In genomic region chr10:47509190-47509589, GRCm38 (mm10) we compare ENCODE assay signal across 31 mouse cellular contexts.
"Had no signal": no experiment of that assay in that cellular context is flagged by ENCODE, and none has a peak within 500 bp of the region (broad histone marks: within the 10 kb centered on the region; RNA-seq: fewer than 3 reads in every experiment).

No protein-coding gene starts in this region.

- H3K9ac ChIP-seq: limb, embryonic 12.5 days; limb, embryonic 13.5 days; limb, embryonic 15.5 days; liver, embryonic 12.5 days; liver, embryonic 13.5 days; liver, embryonic 14.5 days; liver, embryonic 15.5 days; liver, postnatal 0 days; lung, embryonic 14.5 days; lung, embryonic 15.5 days; midbrain, embryonic 12.5 days; midbrain, embryonic 13.5 days; midbrain, embryonic 15.5 days; neural tube, embryonic 12.5 days had no signal

- DNase-seq: left cerebral cortex, postnatal 4 days; liver; liver, embryonic 13.5 days; liver, postnatal 0 days; lung, adult 18-20 months; lung, adult 2 months; lung, embryonic 14.5 days; lung, postnatal 10 days; lung, postnatal 14 days; lung, postnatal 36 days; lung, postnatal 4 days; midbrain, embryonic 14.5 days had no signal

- H3K4me3 ChIP-seq: limb, embryonic 10.5 days; limb, embryonic 12.5 days; limb, embryonic 13.5 days; limb, embryonic 15.5 days; liver, embryonic 12.5 days; liver, embryonic 13.5 days; liver, embryonic 15.5 days; lung, embryonic 15.5 days; megakaryocyte, embryonic 14.5 days; midbrain, embryonic 10.5 days; midbrain, embryonic 12.5 days; midbrain, embryonic 13.5 days; midbrain, embryonic 15.5 days; neural tube, embryonic 12.5 days had no signal

- H3K27me3 ChIP-seq: limb, embryonic 12.5 days; limb, embryonic 13.5 days; limb, embryonic 15.5 days; liver, embryonic 12.5 days; liver, embryonic 13.5 days; liver, embryonic 15.5 days; lung, embryonic 15.5 days; megakaryocyte, embryonic 14.5 days; midbrain, embryonic 12.5 days; midbrain, embryonic 13.5 days; midbrain, embryonic 15.5 days; neural tube, embryonic 12.5 days had no signal

- H3K4me2 ChIP-seq: limb, embryonic 12.5 days; limb, embryonic 13.5 days; limb, embryonic 15.5 days; liver, embryonic 11.5 days; liver, embryonic 12.5 days; liver, embryonic 13.5 days; liver, embryonic 15.5 days; lung, embryonic 14.5 days; lung, embryonic 15.5 days; midbrain, embryonic 11.5 days; midbrain, embryonic 12.5 days; midbrain, embryonic 13.5 days; midbrain, embryonic 15.5 days; neural tube, embryonic 12.5 days had no signal

- H3K27ac ChIP-seq: limb, embryonic 10.5 days; limb, embryonic 12.5 days; limb, embryonic 13.5 days; limb, embryonic 15.5 days; liver, embryonic 12.5 days; liver, embryonic 13.5 days; liver, embryonic 14.5 days; liver, embryonic 15.5 days; lung, embryonic 15.5 days; macrophage; midbrain, embryonic 10.5 days; midbrain, embryonic 12.5 days; midbrain, embryonic 13.5 days; midbrain, embryonic 15.5 days; neural tube, embryonic 12.5 days had no signal

- H3K4me1 ChIP-seq: limb, embryonic 10.5 days; limb, embryonic 12.5 days; limb, embryonic 13.5 days; limb, embryonic 15.5 days; liver, embryonic 12.5 days; liver, embryonic 13.5 days; liver, embryonic 15.5 days; lung, embryonic 15.5 days; megakaryocyte, embryonic 14.5 days; midbrain, embryonic 10.5 days; midbrain, embryonic 12.5 days; midbrain, embryonic 13.5 days; midbrain, embryonic 15.5 days; neural tube, embryonic 12.5 days had no signal

- ATAC-seq: liver, embryonic 12.5 days; liver, postnatal 0 days; lung, postnatal 0 days; midbrain, embryonic 13.5 days; midbrain, embryonic 15.5 days; midbrain, embryonic 16.5 days had no signal

- H3K36me3 ChIP-seq: limb, embryonic 10.5 days; limb, embryonic 12.5 days; limb, embryonic 13.5 days; limb, embryonic 15.5 days; liver, embryonic 12.5 days; liver, embryonic 13.5 days; liver, embryonic 15.5 days; lung, embryonic 15.5 days; midbrain, embryonic 10.5 days; midbrain, embryonic 12.5 days; midbrain, embryonic 13.5 days; midbrain, embryonic 15.5 days; neural tube, embryonic 12.5 days had no signal

- H3K9me3 ChIP-seq: limb, embryonic 10.5 days; limb, embryonic 12.5 days; limb, embryonic 13.5 days; limb, embryonic 15.5 days; liver, embryonic 12.5 days; liver, embryonic 13.5 days; liver, embryonic 15.5 days; lung, embryonic 15.5 days; megakaryocyte, embryonic 14.5 days; midbrain, embryonic 10.5 days; midbrain, embryonic 12.5 days; midbrain, embryonic 13.5 days; midbrain, embryonic 15.5 days; neural tube, embryonic 12.5 days had no signal
